Mouse (Mus musculus): ENCODE measurements around the gene Abhd12b. TPM values are rescaled to one million over a fixed set of nuclear protein-coding genes. Genes with fewer than 3 reads are reported as not detected.
A peak's percentile ranks its signal among the peaks of the same experiment; 100 is the strongest.

Gene Abhd12b
- total RNA-seq, 2 experiments from 2014 or later, result not detected

- peak overlapping the region; percentile 62 for H3K4me3 ChIP-seq
- H3K27ac ChIP-seq, result no peak overlapping the region
- DNase-seq, result no peak
- no peak for TF ChIP-seq CTCF (IDR thresholded peaks at IDR 0.05)
- intact Hi-C loops (cut with DNase I), result no loop called here
Observed at GRCm38 (mm10) chr12:70192267-70192727, 38.4 kb downstream of the Abhd12b start.

GRCm38 (mm10) chr12:70195426-70195825 is 41.5 kb downstream of the Abhd12b start:
- Histone ChIP-seq H3K4me3 (no peak overlapping the region), H3K27ac (no peak overlapping the region)
- DNase-seq, result no peak
- no peak for TF ChIP-seq CTCF (IDR thresholded peaks at IDR 0.05)
- intact Hi-C loops (cut with DNase I), result no loop called here

- H3K4me3 ChIP-seq, result no peak overlapping the region
- DNase-seq, result no peak
- H3K27ac ChIP-seq, result no peak overlapping the region
- TF ChIP-seq CTCF (IDR thresholded peaks at IDR 0.05), result no peak
- intact Hi-C loops (cut with DNase I), result no loop called here
Observed at GRCm38 (mm10) chr12:70196341-70196740, 42.4 kb downstream of the Abhd12b start.

DNA sequence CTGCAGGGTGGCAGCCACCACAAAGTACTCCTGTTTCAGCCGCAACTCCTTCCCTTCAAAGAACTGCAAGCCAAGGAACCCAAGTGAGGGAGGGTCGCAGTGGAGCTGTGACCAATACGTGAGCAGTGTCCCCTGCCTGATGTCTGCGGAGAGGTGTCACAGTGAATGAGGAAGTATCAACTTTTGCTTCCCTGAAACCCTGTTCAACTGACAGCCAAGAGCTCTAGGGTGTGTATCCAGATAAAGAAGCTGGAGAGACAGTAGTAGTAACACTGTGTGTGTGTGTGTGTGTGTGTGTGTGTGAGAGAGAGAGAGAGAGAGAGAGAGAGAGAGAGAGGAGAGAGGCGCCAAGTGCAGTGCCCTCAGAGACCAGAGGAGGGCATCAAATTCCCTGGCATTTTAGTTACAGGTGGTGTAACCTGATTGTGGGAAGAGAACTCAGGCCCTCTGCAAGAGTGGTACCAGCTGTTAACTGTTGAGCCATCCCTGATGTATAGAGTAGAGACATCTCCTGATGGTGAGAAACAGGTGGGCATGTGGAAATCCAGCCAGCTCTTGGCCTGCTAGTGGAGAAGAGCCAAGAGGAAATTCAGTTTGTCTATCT is 48.1 kb downstream of the Abhd12b start:
- Histone ChIP-seq H3K27ac (no peak overlapping the region), H3K4me3 (no peak overlapping the region)
- 0 out of 2 replicates have a peak, but pooled peaks have one; percentile 1 for TF ChIP-seq CTCF (IDR thresholded peaks at IDR 0.05)
- no peak for DNase-seq
- intact Hi-C loops (cut with DNase I), result no loop called here

DNA sequence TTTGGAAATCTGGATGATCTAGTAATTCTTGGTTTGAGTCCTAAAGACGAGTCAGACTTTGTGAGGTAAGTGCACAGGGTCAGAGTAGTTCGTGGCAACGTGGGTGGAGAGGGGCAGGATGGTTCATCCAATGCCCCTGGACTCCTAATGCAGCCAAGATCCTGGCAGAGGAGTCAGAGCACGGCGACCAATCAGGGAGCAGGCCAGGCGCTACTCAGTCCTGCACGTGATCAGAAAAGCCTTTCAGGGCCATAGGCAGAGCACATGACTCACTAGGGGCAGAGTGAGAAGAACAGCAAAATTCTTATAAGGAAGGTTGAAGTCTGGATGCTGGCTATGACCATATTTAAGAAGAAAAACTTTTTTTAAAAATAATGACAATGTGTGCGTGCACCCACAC is 50.5 kb downstream of the Abhd12b start:
- no peak overlapping the region for H3K27ac ChIP-seq
- H3K4me3 ChIP-seq, result no peak overlapping the region
- intact Hi-C loops (cut with DNase I), result no loop called here
- no peak for TF ChIP-seq CTCF (IDR thresholded peaks at IDR 0.05)
- no peak for DNase-seq

GRCm38 (mm10) chr12:70208214-70208613 is 54.3 kb downstream of the Abhd12b start:
- intact Hi-C loops (cut with DNase I), result no loop called here
- H3K4me3 ChIP-seq, result no peak overlapping the region
- no peak for TF ChIP-seq CTCF (IDR thresholded peaks at IDR 0.05)
- no peak overlapping the region for H3K27ac ChIP-seq
- no peak for DNase-seq

DNA sequence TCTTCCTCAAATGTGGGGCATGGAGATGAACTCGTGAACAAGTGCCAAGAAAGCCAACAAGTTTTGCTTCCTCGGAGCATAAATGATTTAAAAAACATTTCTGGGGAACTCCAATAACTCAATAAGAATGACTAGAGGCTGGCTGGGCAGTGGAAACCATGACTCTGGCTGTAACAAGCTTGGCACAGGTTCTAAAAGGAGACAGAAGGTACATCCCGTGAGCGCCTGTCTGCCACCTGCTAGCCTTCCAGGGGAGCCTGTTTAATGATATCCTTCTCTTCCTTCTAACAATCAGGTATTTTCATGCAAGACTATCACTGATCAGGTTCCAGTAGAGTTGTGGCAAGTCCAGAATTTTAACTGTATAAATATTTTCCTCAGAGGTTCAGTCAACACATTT is 58.6 kb downstream of the Abhd12b start:
- intact Hi-C loops (cut with DNase I), result no loop called here
- TF ChIP-seq CTCF (IDR thresholded peaks at IDR 0.05), result no peak
- no peak overlapping the region for H3K27ac ChIP-seq
- no peak for DNase-seq
- no peak overlapping the region for H3K4me3 ChIP-seq

GRCm38 (mm10) chr12:70213601-70214000 is 59.7 kb downstream of the Abhd12b start:
- no peak for DNase-seq
- Histone ChIP-seq H3K27ac (no peak overlapping the region), H3K4me3 (no peak overlapping the region)
- intact Hi-C loops (cut with DNase I), result no loop called here
- TF ChIP-seq CTCF (IDR thresholded peaks at IDR 0.05), result no peak

DNA sequence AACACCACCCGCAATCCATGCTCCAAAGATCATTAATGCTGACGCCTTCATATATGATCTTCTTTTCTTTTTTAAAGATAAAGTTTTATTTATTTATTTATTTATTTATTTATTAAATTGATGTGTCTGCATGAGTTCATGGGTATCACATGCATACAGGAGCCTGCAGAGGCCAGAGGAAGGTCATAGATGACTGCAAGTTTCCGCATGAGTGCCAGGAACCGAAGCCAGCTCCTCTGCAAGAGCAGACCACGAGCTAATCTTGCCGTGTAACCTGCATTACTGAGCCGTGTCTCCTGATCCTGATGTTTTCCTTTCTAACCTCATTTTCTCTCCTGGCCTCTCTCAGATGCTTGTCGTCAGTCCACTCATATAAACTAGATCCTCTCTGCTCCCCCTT is 60.3 kb downstream of the Abhd12b start:
- intact Hi-C loops (cut with DNase I), result no loop called here
- TF ChIP-seq CTCF (IDR thresholded peaks at IDR 0.05), result no peak

DNA sequence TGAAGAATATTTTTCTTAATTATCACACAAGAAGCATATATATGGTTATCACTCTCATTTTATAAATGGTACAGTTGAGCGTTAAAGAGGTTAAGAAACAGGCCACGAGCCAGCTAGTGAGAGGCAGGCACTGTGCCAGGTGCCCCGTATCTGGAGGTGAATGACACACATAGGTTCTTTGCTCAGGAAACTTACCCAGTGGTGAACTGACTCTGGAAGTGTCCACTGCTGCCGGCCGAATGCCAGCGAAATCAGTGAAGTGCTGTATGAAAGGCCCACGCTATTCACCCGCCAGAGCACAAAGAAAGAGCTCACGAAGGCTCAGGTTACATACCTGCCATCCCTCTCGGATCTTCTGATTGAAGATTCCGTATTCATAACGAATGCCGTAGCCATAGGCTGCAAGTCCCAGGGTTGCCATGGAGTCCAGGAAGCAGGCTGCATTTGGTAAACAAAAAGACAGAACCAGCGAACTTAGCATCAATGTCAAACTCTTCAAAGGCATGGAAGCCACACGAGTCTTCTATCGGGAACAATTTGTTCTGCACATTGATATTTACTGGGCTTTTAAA is 62.4 kb downstream of the Abhd12b start:
- Histone ChIP-seq H3K27ac (no peak overlapping the region), H3K4me3 (no peak overlapping the region)
- no peak for DNase-seq
- no peak for TF ChIP-seq CTCF (IDR thresholded peaks at IDR 0.05)
- intact Hi-C loops (cut with DNase I), result no loop called here

More for the DNA sequence above, 60.3 kb downstream of the Abhd12b start:
- Histone ChIP-seq H3K4me3 (no peak overlapping the region), H3K27ac (no peak overlapping the region)
- DNase-seq, result no peak

GRCm38 (mm10) chr12:70218795-70219540 is 65.0 kb downstream of the Abhd12b start:
- DNase-seq, result no peak
- no peak overlapping the region for H3K27ac ChIP-seq
- no peak overlapping the region for H3K4me3 ChIP-seq
- intact Hi-C loops (cut with DNase I), result no loop called here
- no peak for TF ChIP-seq CTCF (IDR thresholded peaks at IDR 0.05)

- H3K27ac ChIP-seq, result no peak overlapping the region
- no peak overlapping the region for H3K4me3 ChIP-seq
- no peak for TF ChIP-seq CTCF (IDR thresholded peaks at IDR 0.05)
- no peak for DNase-seq
- intact Hi-C loops (cut with DNase I), result no loop called here
Observed at GRCm38 (mm10) chr12:70221425-70221824, 67.5 kb downstream of the Abhd12b start.

DNA sequence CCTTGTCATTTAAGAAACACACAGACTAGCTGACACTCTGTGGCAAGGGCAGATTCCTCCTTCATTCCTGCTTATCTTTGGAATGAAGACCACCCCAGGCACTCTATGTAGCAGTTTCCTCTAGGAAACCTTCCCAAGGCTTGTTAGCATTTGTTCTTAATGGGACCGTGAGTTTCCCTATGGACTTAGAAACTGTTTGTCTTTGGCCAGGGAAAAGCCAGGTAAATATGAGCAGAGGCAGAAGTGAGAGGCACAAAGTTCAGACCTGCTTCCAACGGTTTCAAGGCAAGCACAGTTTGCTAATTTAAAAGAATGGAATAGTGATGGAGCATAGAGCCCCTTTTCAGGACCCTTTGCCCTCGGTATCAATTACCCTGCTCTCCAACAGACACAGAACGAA is 69.4 kb downstream of the Abhd12b start:
- no peak overlapping the region for H3K27ac ChIP-seq
- H3K4me3 ChIP-seq, result no peak overlapping the region
- TF ChIP-seq CTCF (IDR thresholded peaks at IDR 0.05), result no peak
- no peak for DNase-seq
- intact Hi-C loops (cut with DNase I), result no loop called here

Measured in gastrocnemius, adult 2 months (tissue).